Mouse (Mus musculus) stomach, embryonic 14.5 days (tissue): ENCODE data around the gene Abcc4. TPM values are rescaled to one million over a fixed set of nuclear protein-coding genes. Genes with fewer than 3 reads are reported as not detected.

Experiments
- ATAC-seq: fragments of 200-750 bp; cut with Nextera tagmentation; 2 replicates; pipeline ENCODE4 v1.8.0; 2017; ENCODE audit warnings: low read depth, moderate TSS enrichment; ENCODE audit not compliant: insufficient number of reproducible peaks, insufficient read depth, low FRiP score
- H3K27ac ChIP-seq: fragments of 300-500 bp; sonication (generic); 2 replicates; pipeline ENCODE4 v1.5.1; 2014; ENCODE audit warnings: mild to moderate bottlenecking, low read length, moderate library complexity, mixed read lengths
- H3K27me3 ChIP-seq: fragments of 300-500 bp; sonication (generic); 2 replicates; pipeline ENCODE4 v1.6.1; 2014; ENCODE audit warnings: low read length, control low read depth, mixed read lengths; ENCODE audit not compliant: control insufficient read depth, insufficient read depth
- H3K36me3 ChIP-seq: fragments of 300-500 bp; sonication (generic); 2 replicates; pipeline ENCODE4 v1.6.1; 2014; ENCODE audit warnings: mild to moderate bottlenecking, control low read depth, low read length, moderate library complexity, mixed read lengths; ENCODE audit not compliant: control insufficient read depth, insufficient read depth
- H3K4me1 ChIP-seq: fragments of 300-500 bp; sonication (generic); 2 replicates; pipeline ENCODE4 v1.6.1; 2014; ENCODE audit warnings: low read length, control low read depth, mixed read lengths; ENCODE audit not compliant: control insufficient read depth, insufficient read depth
- H3K4me2 ChIP-seq: fragments of 300-500 bp; sonication (generic); replicated peaks from 2 replicates; pipeline ENCODE4 v1.6.1; 2014; ENCODE audit warnings: low read depth, low read length, control low read depth
- H3K4me3 ChIP-seq: fragments of 300-500 bp; sonication (generic); 2 replicates; pipeline ENCODE4 v1.5.1; 2014; ENCODE audit warnings: low read depth, low read length, control low read depth
- H3K9ac ChIP-seq: fragments of 300-500 bp; sonication (generic); replicated peaks from 2 replicates; pipeline ENCODE4 v1.6.1; 2014; ENCODE audit warnings: low read depth, mild to moderate bottlenecking, control low read depth, low read length, moderate library complexity, mixed read lengths
- H3K9me3 ChIP-seq: fragments of 300-500 bp; sonication (generic); 2 replicates; pipeline ENCODE4 v1.6.1; 2016; ENCODE audit warnings: low read depth, low read length, control low read depth; ENCODE audit not compliant: control insufficient read depth
- WGBS: fragments of 180-500 bp; shearing (Covaris S2); extraction: QIAGEN DNeasy Blood & Tissue Kit; methylation state at CpG from one replicate; pipeline ENCODE4 v1.1.7; 2014; 5-methylcytosine and 5-hydroxymethylcytosine counted together
- polyA plus RNA-seq: library from polyadenylated mRNA; unstranded; fragments of >200 nt; fragmentation: Nextera tagmentation; extraction: Ambion mirVana; gene quantifications from 2 replicates; pipeline ENCODE4 v1.2.1, GENCODE M21; 2014

The Abcc4 gene
- polyA plus RNA-seq, result 5.0 and 5.6 TPM in 2 replicates

DNA sequence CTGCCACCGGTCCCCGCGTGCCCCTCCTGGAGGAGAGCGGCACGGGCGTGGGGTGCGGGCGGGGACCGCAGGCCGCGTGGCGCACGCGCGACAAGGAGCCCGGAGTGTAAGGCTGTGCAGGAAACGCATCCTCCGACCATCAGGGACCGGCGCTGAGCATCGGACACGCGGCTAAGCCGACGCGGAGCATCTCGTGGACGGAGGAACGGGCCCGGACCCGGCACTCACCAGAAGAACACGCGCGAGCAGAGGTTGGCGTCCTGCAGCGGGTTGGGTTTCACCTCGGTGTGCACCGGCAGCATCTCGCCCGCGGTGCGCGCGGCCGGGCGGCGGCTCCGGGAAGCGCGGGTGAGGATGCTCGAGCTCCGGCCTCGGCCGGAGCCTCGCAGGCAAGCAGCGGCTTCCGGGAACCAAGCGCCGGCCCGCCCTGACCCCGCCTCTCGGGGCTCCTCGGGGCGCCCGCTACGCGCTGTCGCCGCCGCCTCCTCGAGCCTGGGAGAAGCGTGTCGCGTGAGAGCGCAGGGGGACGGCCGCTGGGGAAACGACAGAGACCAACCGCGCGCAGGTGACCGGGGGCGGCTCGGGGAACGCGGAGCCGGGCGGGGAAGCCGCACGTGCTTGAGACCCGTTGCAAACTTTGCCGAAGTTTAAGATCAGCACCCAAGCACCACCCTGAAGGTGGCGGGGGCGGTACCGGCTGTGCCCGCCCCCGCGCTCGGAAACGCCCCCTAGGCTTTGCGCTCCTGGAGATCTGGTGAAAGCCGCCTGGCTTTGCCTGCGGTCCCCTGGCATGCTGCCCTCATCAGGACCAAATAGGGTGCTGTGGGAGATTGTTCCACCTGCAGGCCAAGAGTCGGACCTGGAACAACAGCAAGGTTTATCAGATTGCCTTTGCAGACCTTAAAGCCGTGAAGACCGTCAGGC lies at the start of gene Abcc4:
Gene Abcc4 (minus strand): TSS at position 412 of the 924 bp plus-strand sequence.
- H3K4me1 ChIP-seq, result peaks cover 7% of the 10 kb centered on the region; the same call in 1 of the 2 replicates
- WGBS, result under 1% methylated on average over 104 of the region's 106 CpGs
- no peaks in the 10 kb centered on the region for H3K9me3 ChIP-seq
- peak within 1 kb of the TSS; percentile 98 for H3K4me2 ChIP-seq
- peak within 1 kb of the TSS; percentile 26 for H3K9ac ChIP-seq
- H3K36me3 ChIP-seq, result no peaks in the 10 kb centered on the region
- ATAC-seq, result peak; percentile 75
- H3K4me3 ChIP-seq, result peak within 1 kb of the TSS; percentile 60
- H3K27ac ChIP-seq, result no peak within 1 kb of the TSS
- 0 out of 2 replicates have a peak, but pooled peaks cover 3% of the 10 kb centered on the region for H3K27me3 ChIP-seq

DNA sequence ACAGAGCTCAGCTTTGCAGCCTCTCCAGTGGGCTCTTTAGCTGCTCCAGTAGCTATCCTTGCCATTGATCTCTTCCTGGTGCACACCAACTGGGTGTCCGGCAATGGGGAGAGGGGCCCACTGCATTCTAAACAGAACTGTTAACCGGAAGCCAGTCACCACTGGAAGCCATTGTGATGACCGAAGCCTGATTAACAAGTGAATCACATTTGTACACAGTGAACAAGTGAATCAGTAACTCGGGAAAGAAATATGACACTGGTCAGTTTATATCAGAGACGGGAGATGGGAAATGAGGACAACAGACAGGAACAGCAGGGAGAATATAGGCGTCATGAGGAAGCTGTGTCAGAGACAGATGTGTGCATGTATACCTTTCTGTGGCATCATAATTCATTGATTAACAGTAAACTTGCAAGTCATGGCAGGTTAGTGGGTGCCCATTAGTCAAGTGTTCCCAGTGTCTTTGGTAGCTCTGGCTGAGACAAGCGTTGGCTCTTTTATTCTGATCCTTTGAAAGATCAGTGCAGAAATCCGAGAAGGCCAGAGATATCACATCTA lies 45.3 kb upstream of the Abcc4 start:
- H3K27me3 ChIP-seq, result no peaks in the 10 kb centered on the region
- H3K27ac ChIP-seq, result no peak overlapping the region
- no peak overlapping the region for H3K4me3 ChIP-seq
- ATAC-seq, result no peak
- no peaks in the 10 kb centered on the region for H3K4me1 ChIP-seq
- no peaks in the 10 kb centered on the region for H3K9me3 ChIP-seq
- no peak overlapping the region for H3K4me2 ChIP-seq
- 72% methylated on average over 8 of the region's 8 CpGs for WGBS
- no peak overlapping the region for H3K9ac ChIP-seq
- H3K36me3 ChIP-seq, result no peaks in the 10 kb centered on the region

DNA sequence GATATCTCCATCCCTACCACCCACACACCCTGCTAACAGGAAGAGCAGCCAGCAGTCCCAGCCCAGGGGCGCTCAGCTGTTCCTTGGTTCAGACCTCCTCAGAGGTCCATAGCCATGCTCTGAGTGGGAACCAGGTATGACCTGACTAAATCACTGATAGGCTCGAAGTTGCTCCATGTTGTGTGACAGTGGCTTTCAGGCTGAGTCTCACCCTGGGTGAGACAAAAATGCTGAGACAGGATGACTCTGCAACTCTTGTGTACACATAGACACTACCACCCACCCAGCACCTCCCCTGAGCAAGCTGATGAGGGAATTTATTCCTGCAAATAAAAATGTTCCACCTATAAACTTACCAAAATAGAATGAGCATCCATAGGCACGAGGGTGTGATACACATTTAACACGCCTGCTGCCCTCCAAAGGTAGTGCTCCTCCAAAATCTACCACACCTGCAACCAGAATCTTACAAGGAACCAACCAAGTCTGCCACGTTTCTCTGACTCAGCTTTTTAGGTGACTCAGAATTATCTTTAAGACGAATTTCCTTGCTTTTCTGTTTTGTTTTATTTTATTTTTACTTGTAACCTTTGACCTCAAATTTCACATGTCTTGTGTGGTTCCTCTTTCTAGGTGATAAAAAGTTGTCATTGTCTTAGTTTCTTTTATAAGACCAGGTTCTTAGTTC lies 44.6 kb upstream of the Abcc4 start:
- H3K4me1 ChIP-seq, result no peaks in the 10 kb centered on the region
- no peak overlapping the region for H3K27ac ChIP-seq
- H3K4me3 ChIP-seq, result no peak overlapping the region
- no peak overlapping the region for H3K9ac ChIP-seq
- H3K9me3 ChIP-seq, result no peaks in the 10 kb centered on the region
- ATAC-seq, result peak; percentile 43; the same call in 1 of the 2 replicates
- no peak overlapping the region for H3K4me2 ChIP-seq
- 77% methylated on average over 6 of the region's 6 CpGs for WGBS
- H3K27me3 ChIP-seq, result no peaks in the 10 kb centered on the region
- H3K36me3 ChIP-seq, result no peaks in the 10 kb centered on the region

DNA sequence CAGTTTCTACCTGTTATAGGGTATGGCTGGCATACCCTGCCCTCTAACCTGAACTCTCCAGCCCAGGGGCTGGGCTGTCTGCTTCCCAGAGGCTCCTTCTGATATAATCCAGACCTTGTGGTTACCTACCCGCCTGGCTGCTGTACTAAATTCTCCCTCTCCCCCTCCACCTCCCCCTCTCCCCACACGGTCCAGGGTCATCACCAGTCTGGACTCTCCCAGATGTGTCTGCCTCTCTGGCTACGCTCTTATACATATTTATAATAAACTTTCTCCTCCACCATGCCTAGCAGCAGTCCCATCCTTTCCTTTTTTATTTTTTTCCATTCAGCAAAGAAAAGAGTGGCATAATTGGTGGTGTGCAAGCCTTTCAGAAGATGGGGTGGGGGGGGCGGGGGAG lies 43.7 kb upstream of the Abcc4 start:
- Histone ChIP-seq H3K4me2 (no peak overlapping the region), H3K4me3 (no peak overlapping the region), H3K9ac (no peak overlapping the region), H3K27ac (no peak overlapping the region), H3K36me3 (no peaks in the 10 kb centered on the region), H3K27me3 (no peaks in the 10 kb centered on the region), H3K9me3 (no peaks in the 10 kb centered on the region), H3K4me1 (no peaks in the 10 kb centered on the region)
- 48% methylated on average over 4 of the region's 4 CpGs for WGBS
- ATAC-seq, result no peak

DNA sequence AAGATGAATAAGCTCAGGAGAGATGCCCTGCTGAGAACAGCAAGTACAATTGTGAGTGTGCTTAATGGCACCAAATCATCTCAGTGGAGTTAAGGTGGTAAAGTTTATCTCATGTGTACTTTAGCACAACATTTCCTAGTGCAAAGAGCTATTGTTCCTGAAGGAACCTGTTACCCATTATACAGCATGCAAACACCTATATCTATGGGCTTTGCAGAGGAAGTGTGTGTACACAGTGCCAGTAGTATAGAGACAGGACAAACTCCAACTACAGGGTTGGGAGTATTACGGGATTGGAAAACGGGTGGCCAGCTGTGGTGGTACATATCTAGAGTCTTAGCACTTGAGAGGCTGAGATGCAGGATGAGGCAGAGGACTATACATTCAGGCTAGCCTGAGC lies 43.0 kb upstream of the Abcc4 start:
- Histone ChIP-seq H3K9ac (no peak overlapping the region), H3K4me2 (no peak overlapping the region), H3K9me3 (no peaks in the 10 kb centered on the region), H3K36me3 (no peaks in the 10 kb centered on the region), H3K27ac (no peak overlapping the region), H3K27me3 (no peaks in the 10 kb centered on the region), H3K4me1 (no peaks in the 10 kb centered on the region), H3K4me3 (no peak overlapping the region)
- peak; percentile 87 for ATAC-seq
- 75% methylated on average over 2 of the region's 2 CpGs for WGBS

DNA sequence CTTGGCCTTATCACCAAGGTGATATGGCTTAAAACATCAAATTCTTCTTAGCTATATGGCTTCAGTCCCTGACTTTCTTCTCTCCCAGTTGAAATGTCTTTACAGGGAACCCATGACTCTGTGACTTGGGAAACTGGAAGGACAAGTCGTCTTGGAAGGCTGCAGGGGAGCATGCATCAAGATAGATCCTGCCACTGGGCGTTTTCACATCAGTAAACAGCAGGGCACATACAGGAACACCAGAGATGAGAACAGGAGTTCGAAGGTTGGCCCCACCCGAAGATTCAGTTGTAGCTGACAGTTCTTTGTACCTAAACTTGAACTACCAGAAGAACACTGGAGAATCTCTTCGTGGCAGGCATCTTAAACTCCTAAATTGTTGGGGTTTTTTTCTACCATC lies 36.8 kb upstream of the Abcc4 start:
- Histone ChIP-seq H3K9ac (no peak overlapping the region), H3K4me3 (no peak overlapping the region), H3K4me2 (no peak overlapping the region), H3K27me3 (0 out of 2 replicates have a peak, but pooled peaks cover 2% of the 10 kb centered on the region), H3K27ac (no peak overlapping the region), H3K9me3 (peaks cover 4% of the 10 kb centered on the region; the same call in 1 of the 2 replicates), H3K36me3 (no peaks in the 10 kb centered on the region), H3K4me1 (no peaks in the 10 kb centered on the region)
- ATAC-seq, result no peak
- 62% methylated on average over 5 of the region's 5 CpGs for WGBS

DNA sequence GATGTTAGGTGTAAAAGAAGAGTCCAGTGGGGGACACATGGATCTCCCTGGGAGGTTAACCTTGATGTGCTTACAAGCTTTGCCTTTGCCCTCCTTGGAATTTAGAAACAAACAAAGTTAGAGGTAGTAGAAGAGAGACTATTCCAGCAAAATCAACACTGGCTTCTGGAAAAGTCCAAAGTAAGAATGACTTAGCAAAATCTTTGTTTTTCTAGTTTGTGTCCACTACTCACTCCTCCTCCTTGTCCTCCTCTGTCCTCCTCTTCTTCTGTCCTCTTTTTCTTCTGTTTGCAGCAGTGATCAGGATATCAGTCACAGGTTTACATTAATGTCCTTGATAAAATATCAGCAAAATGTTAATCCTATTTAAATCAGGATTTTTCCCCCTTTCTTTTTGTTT lies 35.8 kb upstream of the Abcc4 start:
- Histone ChIP-seq H3K9ac (no peak overlapping the region), H3K4me2 (no peak overlapping the region), H3K9me3 (peaks cover 4% of the 10 kb centered on the region; the same call in 1 of the 2 replicates), H3K36me3 (no peaks in the 10 kb centered on the region), H3K27me3 (0 out of 2 replicates have a peak, but pooled peaks cover 2% of the 10 kb centered on the region), H3K27ac (no peak overlapping the region), H3K4me1 (no peaks in the 10 kb centered on the region), H3K4me3 (no peak overlapping the region)
- ATAC-seq, result no peak

DNA sequence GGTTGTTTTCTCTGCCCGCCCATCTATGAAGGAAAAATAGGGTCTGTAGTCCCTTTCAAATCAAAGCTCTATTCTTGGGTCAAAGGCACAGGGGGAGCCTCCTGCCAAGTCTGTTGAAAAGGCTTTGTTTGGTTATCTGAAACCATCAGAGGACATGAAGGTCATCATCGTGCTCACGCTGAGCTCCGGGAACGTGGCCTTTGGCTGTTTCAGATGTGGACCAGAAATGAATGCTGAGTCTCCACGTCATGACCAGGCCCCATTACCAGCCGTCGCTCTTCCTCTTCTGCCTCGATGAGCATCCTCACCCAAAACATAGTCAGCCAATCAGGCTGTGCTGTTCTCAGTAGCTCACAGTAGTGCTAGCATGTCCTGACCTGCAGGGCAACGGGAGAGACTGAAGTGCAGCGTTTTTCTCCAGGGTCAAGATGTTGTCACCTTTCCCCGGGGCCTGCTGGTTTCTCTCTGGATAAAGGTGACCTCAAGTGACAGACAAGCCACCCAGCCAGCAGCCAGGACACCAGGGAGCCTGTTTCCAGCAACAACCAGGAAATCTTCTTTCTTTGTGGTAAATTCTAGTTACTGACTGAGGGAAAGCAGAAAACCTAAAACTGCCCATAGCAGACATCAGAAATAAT lies 31.4 kb upstream of the Abcc4 start:
- no peak overlapping the region for H3K9ac ChIP-seq
- WGBS, result 38% methylated on average over 12 of the region's 12 CpGs
- ATAC-seq, result no peak

More for the DNA sequence above, 31.4 kb upstream of the Abcc4 start:
- no peaks in the 10 kb centered on the region for H3K36me3 ChIP-seq
- no peak overlapping the region for H3K4me3 ChIP-seq
- H3K27me3 ChIP-seq, result 0 out of 2 replicates have a peak, but pooled peaks cover 2% of the 10 kb centered on the region
- peaks cover 4% of the 10 kb centered on the region; the same call in 1 of the 2 replicates for H3K9me3 ChIP-seq
- no peaks in the 10 kb centered on the region for H3K4me1 ChIP-seq
- no peak overlapping the region for H3K4me2 ChIP-seq
- no peak overlapping the region for H3K27ac ChIP-seq
